Mouse (Mus musculus): ENCODE data around the gene Galntl6. TPM values are rescaled to one million over a fixed set of nuclear protein-coding genes. Genes with fewer than 3 reads are reported as not detected.

Galntl6 gene
- polyA plus RNA-seq, 1 experiment from 2014 or later: not detected

DNA sequence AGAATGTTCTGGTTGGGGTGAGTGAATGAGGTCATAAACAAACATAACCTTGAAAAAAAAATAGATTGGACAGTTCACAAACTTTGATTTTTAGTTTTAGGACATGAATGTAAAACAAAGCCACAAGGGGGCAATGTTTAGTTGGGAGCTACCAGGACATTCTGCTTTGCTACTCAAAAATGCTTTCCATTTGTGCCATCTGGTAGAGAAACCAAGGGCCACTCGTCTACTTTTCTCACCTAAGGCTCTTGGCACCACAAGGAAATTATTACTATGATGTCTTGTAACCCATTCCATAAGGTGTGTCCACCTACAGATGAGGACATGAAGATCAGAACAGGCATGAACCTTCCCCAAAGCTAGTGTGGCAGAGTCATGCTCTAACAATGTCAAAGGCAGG is 26.0 kb downstream of the Galntl6 start:
- in situ Hi-C loops (cut with MboI; ENCODE audit: low pct_unique_long_range_greater_than_20kb): loop anchor here (25.0 kb wide), 1 partner anchor 1576 kb away; no protein-coding TSS in a partner anchor
- no peak for DNase-seq (ENCODE audit: low read depth, low spot score)

DNA sequence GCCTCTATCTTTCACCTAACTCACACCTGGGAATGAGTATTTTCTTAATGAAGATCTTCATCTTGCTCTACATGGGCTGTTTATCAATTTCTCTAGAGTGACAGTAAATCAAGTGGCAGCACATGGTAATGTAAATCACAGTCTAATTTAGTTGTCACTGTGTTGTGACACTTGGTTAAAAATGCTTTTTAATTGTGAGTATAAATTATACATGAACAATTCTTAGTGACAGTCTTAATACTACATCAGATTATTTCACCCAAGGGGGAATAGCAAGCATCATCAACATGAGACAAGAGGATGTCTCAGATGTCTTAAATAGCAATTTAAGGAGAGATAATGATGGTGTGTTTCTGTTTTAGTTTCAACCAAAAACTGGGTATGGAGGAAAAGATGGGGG is 88.1 kb downstream of the Galntl6 start:
- no peak for TF ChIP-seq CTCF (IDR thresholded peaks at IDR 0.05)

More for the DNA sequence above, 26.0 kb downstream of the Galntl6 start:
- peak; percentile 26 for TF ChIP-seq CTCF (IDR thresholded peaks at IDR 0.05)
- no peak for ATAC-seq
- POLR2A ChIA-PET: no interaction called here
- CTCF ChIA-PET: no interaction called here
- no peaks in the 10 kb centered on the region for H3K27me3 ChIP-seq

GRCm38 (mm10) chr8:58805190-58805589 is 107.2 kb downstream of the Galntl6 start:
- in situ Hi-C loops (cut with MboI; ENCODE audit: low pct_unique_long_range_greater_than_20kb): no loop called here
- H3K27me3 ChIP-seq: no peaks in the 10 kb centered on the region
- no peak for TF ChIP-seq CTCF (IDR thresholded peaks at IDR 0.05)
- ATAC-seq: no peak
- CTCF ChIA-PET: no interaction called here
- POLR2A ChIA-PET: no interaction called here
- DNase-seq (ENCODE audit: low read depth, low spot score): no peak

More for the DNA sequence above, 88.1 kb downstream of the Galntl6 start:
- DNase-seq (ENCODE audit: low read depth, low spot score) (no peak), ATAC-seq (no peak)
- no peaks in the 10 kb centered on the region for H3K27me3 ChIP-seq
- in situ Hi-C loops (cut with MboI; ENCODE audit: low pct_unique_long_range_greater_than_20kb): no loop called here
- ChIA-PET CTCF (no interaction called here), POLR2A (no interaction called here)

DNA sequence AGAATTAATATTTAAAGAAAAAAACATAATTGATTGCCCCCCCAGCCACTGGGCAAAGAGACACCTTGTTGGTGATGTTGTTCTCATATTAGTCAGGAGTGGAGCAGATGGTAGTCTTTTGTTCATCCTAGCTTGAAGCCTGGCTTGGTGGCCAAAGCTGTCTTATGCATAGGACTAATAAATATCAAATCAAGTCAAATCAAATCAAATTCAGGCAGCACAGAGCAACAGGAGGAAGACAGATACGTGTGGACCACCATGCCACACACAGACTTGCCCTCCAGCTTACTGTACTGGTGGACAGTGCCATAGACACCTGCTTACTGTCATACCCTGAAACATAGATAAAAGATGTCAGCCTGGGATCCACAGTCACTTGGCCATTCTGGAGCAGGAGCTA is 110.6 kb downstream of the Galntl6 start:
- TF ChIP-seq CTCF (IDR thresholded peaks at IDR 0.05): no peak
- CTCF ChIA-PET: no interaction called here
- DNase-seq (ENCODE audit: low read depth, low spot score): no peak
- ATAC-seq: no peak
- POLR2A ChIA-PET: no interaction called here
- in situ Hi-C loops (cut with MboI; ENCODE audit: low pct_unique_long_range_greater_than_20kb): no loop called here
- H3K27me3 ChIP-seq: no peaks in the 10 kb centered on the region

DNA sequence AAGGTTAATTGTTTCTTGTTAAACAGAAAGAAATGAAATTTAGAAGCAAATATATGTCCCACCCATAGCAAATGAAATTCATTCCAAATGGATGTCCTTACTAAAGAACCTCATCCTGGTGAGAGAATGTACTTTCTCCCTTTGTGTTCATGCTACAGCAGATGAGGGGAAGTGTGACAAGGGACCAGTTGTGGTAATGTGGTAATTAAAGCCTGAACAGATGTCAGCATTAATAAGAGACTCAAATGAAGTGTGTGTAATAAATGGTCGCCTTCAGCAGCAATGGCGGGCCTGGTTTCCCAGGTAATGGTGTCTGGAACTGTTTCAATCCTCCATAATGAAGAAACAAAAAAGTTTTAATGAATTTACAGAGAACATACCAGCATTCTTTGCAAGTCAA is 158.7 kb downstream of the Galntl6 start:
- ChIA-PET CTCF (no interaction called here), POLR2A (no interaction called here)
- no peaks in the 10 kb centered on the region for H3K27me3 ChIP-seq
- ATAC-seq (no peak), DNase-seq (ENCODE audit: low read depth, low spot score) (no peak)
- in situ Hi-C loops (cut with MboI; ENCODE audit: low pct_unique_long_range_greater_than_20kb): no loop called here
- no peak for TF ChIP-seq CTCF (IDR thresholded peaks at IDR 0.05)

DNA sequence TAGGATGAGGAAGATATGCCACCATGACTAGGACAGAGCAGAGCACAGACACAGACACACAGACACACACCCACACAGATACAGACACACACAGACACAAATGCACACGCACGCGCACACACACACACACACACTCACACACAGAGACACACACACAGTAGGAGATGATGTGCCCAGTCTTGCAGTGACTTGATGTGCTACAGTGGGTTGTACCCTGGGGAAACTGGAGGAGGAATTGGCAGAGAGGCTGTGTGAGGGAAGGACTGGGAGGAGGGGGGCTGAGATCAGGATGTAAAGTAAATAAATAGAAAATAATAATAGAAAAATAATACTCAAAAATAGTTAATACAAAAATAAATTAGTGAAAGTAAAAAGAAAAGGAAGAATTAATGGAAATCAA is 174.5 kb downstream of the Galntl6 start:
- in situ Hi-C loops (cut with MboI; ENCODE audit: low pct_unique_long_range_greater_than_20kb): no loop called here
- DNase-seq (ENCODE audit: low read depth, low spot score): no peak
- no peaks in the 10 kb centered on the region for H3K27me3 ChIP-seq
- no peak for ATAC-seq
- CTCF ChIA-PET: no interaction called here
- TF ChIP-seq CTCF (IDR thresholded peaks at IDR 0.05): no peak
- POLR2A ChIA-PET: no interaction called here

DNA sequence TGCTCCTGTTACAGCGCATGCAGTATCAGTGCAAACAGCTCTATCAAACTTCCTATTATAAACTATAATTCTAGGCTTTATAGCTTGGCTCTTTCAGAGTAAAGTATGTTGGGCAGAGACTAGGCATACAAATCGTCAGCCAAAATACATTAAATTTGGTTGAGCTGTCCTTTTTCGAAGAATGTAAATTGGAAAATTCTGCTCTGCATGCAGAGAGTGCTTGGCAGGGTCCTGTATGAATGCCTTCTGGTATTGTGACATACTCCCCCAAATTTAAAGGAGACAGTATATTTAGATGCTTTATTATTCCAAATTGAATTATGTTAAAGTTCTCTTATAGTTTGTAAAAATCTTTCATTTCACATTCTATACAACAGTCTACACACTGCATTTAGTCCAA is 220.7 kb downstream of the Galntl6 start:
- CTCF ChIA-PET: no interaction called here
- no peak for TF ChIP-seq CTCF (IDR thresholded peaks at IDR 0.05)
- ATAC-seq (no peak), DNase-seq (ENCODE audit: low read depth, low spot score) (no peak)
- in situ Hi-C loops (cut with MboI; ENCODE audit: low pct_unique_long_range_greater_than_20kb): no loop called here
- no peaks in the 10 kb centered on the region for H3K27me3 ChIP-seq
- POLR2A ChIA-PET: no interaction called here

GRCm38 (mm10) chr8:58677847-58678450 is 234.5 kb downstream of the Galntl6 start:
- TF ChIP-seq CTCF (IDR thresholded peaks at IDR 0.05): no peak
- CTCF ChIA-PET: no interaction called here
- no peaks in the 10 kb centered on the region for H3K27me3 ChIP-seq
- POLR2A ChIA-PET: no interaction called here
- in situ Hi-C loops (cut with MboI; ENCODE audit: low pct_unique_long_range_greater_than_20kb): no loop called here
- DNase-seq (ENCODE audit: low read depth, low spot score): no peak
- ATAC-seq: no peak

DNA sequence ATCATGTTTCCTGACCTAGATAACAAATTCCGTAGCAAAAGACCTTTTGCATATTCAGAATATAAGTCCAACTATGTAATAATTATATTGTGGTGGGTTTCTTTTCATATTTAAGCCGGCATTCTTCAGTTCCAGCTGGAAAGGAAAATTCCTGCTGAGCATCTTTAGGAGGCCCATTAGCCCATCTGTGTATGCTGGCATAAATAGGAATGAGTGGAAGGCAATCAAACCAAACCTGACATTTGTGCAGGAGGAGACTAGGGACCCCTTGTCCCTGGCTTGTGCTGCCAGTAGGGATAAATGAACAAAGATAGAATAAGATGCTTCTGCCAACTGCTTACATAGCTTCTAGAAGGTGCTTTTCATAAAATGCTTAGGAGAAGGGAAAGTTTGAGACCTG is 243.4 kb downstream of the Galntl6 start:
- in situ Hi-C loops (cut with MboI; ENCODE audit: low pct_unique_long_range_greater_than_20kb): no loop called here
- ATAC-seq (no peak), DNase-seq (ENCODE audit: low read depth, low spot score) (no peak)
- POLR2A ChIA-PET: no interaction called here
- CTCF ChIA-PET: no interaction called here
- TF ChIP-seq CTCF (IDR thresholded peaks at IDR 0.05): no peak
- peaks cover 3% of the 10 kb centered on the region for H3K27me3 ChIP-seq

- in situ Hi-C loops (cut with MboI; ENCODE audit: low pct_unique_long_range_greater_than_20kb): no loop called here
- CTCF ChIA-PET: no interaction called here
Observed at GRCm38 (mm10) chr8:58660019-58660418, 252.4 kb downstream of the Galntl6 start.

DNA sequence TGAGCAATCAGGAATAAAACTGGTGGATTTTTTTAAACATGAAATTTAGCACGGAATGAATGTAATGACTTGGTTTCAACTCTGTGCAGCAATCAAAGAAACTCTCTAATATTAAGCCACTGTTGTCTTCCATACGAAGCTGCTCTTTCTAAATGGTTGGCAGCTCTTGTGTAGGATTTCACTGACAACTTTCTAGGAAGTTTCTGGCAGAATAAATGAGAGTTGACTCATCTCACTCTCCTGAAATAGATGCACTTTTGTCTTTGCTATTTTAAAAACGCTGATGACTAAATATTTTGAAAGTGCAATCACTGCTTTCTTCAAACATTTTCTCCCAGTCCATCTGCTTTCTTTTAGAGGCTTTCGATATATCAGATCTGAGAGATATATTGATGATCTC is 256.8 kb downstream of the Galntl6 start:
- peaks cover 4% of the 10 kb centered on the region for H3K27me3 ChIP-seq
- in situ Hi-C loops (cut with MboI; ENCODE audit: low pct_unique_long_range_greater_than_20kb): no loop called here
- no peak for TF ChIP-seq CTCF (IDR thresholded peaks at IDR 0.05)
- ATAC-seq (no peak), DNase-seq (ENCODE audit: low read depth, low spot score) (no peak)
- ChIA-PET POLR2A (no interaction called here), CTCF (no interaction called here)

More at GRCm38 (mm10) chr8:58660019-58660418, 252.4 kb downstream of the Galntl6 start:
- peaks cover 3% of the 10 kb centered on the region for H3K27me3 ChIP-seq
- no peak for TF ChIP-seq CTCF (IDR thresholded peaks at IDR 0.05)
- no peak for ATAC-seq
- DNase-seq (ENCODE audit: low read depth, low spot score): no peak
- POLR2A ChIA-PET: no interaction called here

GRCm38 (mm10) chr8:58606451-58606850 is 306.0 kb downstream of the Galntl6 start:
- ATAC-seq: no peak

More at GRCm38 (mm10) chr8:58606451-58606850, 306.0 kb downstream of the Galntl6 start:
- no peak for TF ChIP-seq CTCF (IDR thresholded peaks at IDR 0.05)
- ChIA-PET CTCF (no interaction called here), POLR2A (interaction anchor here (0.7 kb wide), 1 partner anchor 183 kb away, joined by 5 read pairs; no protein-coding TSS in a partner anchor)
- in situ Hi-C loops (cut with MboI; ENCODE audit: low pct_unique_long_range_greater_than_20kb): no loop called here
- no peaks in the 10 kb centered on the region for H3K27me3 ChIP-seq
- no peak for DNase-seq (ENCODE audit: low read depth, low spot score)
